Mouse (Mus musculus) limb, embryonic 15.5 days (tissue): ENCODE results near the gene Stam2. TPM values are rescaled to one million over a fixed set of nuclear protein-coding genes. Genes with fewer than 3 reads are reported as not detected.

Source experiments
- ATAC-seq: fragments of 200-750 bp; cut with Nextera tagmentation; 2 replicates; pipeline ENCODE4 v1.8.0; 2017; ENCODE audit warnings: low read depth, moderate TSS enrichment; ENCODE audit not compliant: insufficient number of reproducible peaks, low FRiP score, low TSS enrichment
- H3K27ac ChIP-seq: fragments of 300-500 bp; sonication (generic); 2 replicates; pipeline ENCODE4 v1.5.1; 2015; ENCODE audit warnings: moderate library complexity, mild to moderate bottlenecking, inconsistent platforms
- H3K27me3 ChIP-seq: fragments of 300-500 bp; sonication (generic); 2 replicates; pipeline ENCODE4 v1.6.1; 2015; ENCODE audit warnings: inconsistent platforms
- H3K36me3 ChIP-seq: fragments of 300-500 bp; sonication (generic); 2 replicates; pipeline ENCODE4 v1.6.1; 2015; ENCODE audit warnings: inconsistent platforms
- H3K4me1 ChIP-seq: fragments of 300-500 bp; sonication (generic); 2 replicates; pipeline ENCODE4 v1.6.1; 2015; ENCODE audit warnings: inconsistent platforms
- H3K4me2 ChIP-seq: fragments of 300-500 bp; sonication (generic); 2 replicates; pipeline ENCODE4 v1.6.1; 2015; ENCODE audit warnings: mild to moderate bottlenecking, inconsistent platforms
- H3K4me3 ChIP-seq: fragments of 300-500 bp; sonication (generic); 2 replicates; pipeline ENCODE4 v1.5.1; 2015; ENCODE audit warnings: mild to moderate bottlenecking, inconsistent platforms
- H3K9ac ChIP-seq: fragments of 300-500 bp; sonication (generic); 2 replicates; pipeline ENCODE4 v1.6.1; 2015; ENCODE audit warnings: inconsistent platforms
- H3K9me3 ChIP-seq: fragments of 300-500 bp; sonication (generic); 2 replicates; pipeline ENCODE4 v1.6.1; 2016; ENCODE audit warnings: inconsistent platforms
- WGBS: fragments of 180-500 bp; shearing (Covaris S2); methylation state at CpG from one replicate; pipeline ENCODE4 v1.1.7; 2015; 5-methylcytosine and 5-hydroxymethylcytosine counted together
- polyA plus RNA-seq: library from polyadenylated mRNA; unstranded; fragments of >200 nt; fragmentation: Nextera tagmentation; extraction: Ambion mirVana; gene quantifications from 2 replicates; pipeline ENCODE4 v1.2.1, GENCODE M21; 2015

Gene Stam2
- 35.3 and 36.2 TPM in 2 replicates for polyA plus RNA-seq

DNA sequence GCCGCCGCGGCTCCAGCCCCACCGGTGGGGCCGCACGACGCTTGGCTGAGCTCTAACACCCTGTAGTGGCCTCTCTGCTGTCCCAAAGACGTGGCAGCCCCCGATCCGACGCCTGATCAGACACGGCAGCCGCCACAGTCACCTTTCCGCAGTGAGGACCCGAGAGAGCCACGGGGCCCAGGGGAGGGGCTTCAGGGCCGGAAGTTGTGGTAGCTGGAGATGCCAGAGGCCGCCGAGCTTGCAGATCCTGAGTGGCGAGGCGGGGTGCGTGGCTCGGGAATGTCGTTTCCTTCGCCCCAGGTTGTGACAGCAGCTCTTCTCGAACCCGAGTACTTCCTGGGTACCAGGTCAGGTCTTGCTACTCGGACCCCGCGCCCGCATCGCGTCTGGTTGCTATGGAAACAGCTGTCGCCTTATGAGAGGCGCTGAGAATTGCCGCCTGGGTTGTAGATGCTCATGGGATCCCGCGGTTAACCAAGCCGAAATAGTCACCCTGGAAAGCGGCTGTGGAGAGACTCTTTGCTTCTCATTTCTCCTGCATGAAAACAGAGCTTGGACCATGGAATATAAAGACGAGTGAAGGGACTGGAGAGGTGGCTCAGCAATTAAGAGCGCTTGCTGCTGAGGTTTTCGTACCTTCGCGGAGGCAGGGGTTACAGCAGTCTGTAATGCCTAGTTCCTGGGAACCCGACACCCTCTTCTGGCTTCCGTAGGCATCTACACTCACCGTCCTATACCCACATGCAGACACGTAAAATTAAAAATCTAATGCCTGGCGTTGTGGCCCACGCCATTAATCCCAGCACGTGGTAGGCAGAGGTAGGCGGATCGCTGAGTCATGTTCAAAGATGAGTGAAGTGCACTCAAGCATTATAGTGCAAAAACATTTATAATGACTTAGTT, at the start of gene Stam2:
TSS of gene Stam2 (minus strand) at position 26 of the 903 bp plus-strand sequence.
- H3K9me3 ChIP-seq, result no peaks in the 10 kb centered on the region
- peak; percentile 88 for ATAC-seq
- 7% methylated on average over 54 of the region's 54 CpGs for WGBS
- H3K4me2 ChIP-seq, result peak within 1 kb of the TSS; percentile 78
- peak within 1 kb of the TSS; percentile 99 for H3K27ac ChIP-seq
- H3K9ac ChIP-seq, result peak within 1 kb of the TSS; percentile 81
- no peaks in the 10 kb centered on the region for H3K27me3 ChIP-seq
- peaks cover 10% of the 10 kb centered on the region; the same call in 1 of the 2 replicates for H3K4me1 ChIP-seq
- peak within 1 kb of the TSS; percentile 89 for H3K4me3 ChIP-seq
- no peaks in the 10 kb centered on the region for H3K36me3 ChIP-seq

DNA sequence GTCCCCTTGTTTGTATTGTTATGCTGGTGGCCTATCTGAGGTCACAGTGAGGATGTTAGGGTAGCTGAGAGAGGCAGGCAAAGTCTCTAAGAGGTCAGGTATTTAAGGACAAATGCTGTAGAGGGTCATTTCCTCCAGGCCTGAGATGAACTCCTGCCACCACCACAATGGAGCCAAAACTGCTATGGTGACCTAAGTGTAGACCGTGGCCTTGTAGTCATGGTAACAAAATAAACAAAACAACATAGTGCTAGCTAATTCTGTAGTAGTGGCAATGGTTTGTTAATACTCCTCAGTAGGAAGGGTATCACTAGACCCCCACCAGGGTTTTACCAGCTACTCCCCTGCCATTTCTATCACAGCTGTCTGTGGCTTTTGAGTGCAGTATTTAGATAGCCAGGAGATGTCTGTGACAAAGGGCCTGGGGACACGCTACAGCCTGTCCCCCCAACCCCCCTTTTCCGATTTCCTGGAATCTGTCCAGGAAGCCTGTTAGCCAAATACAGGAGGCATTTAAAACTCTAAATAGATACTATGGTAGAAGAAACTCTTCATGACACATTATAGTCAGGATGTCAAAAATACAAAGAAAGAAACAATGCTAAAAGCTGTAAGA, 43.1 kb upstream of the Stam2 start:
- no peak for ATAC-seq
- H3K36me3 ChIP-seq, result no peaks in the 10 kb centered on the region
- H3K9ac ChIP-seq, result no peak overlapping the region
- no peak overlapping the region for H3K4me3 ChIP-seq
- 49% methylated on average over 3 of the region's 3 CpGs for WGBS
- no peaks in the 10 kb centered on the region for H3K9me3 ChIP-seq
- no peaks in the 10 kb centered on the region for H3K4me1 ChIP-seq
- H3K4me2 ChIP-seq, result no peak overlapping the region
- no peaks in the 10 kb centered on the region for H3K27me3 ChIP-seq
- no peak overlapping the region for H3K27ac ChIP-seq

DNA sequence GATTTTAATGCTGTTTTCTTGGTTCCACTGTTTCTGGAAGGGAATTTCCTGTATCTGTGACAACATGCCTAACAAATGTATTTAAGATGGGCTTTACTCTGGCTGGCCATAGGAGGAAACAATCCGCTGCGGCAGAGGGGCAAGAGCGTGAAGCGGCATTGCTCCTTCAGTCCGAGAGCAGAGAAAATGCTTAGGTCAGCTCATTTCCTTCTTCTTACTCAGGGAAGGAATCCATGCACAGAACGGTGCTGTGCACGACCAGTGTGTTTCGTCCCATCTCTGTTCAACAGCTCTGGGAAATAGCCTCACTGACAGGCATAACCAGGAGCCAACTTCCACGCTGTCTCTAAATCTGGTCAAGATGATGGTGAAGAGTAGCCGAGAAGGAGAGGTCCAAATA, 37.9 kb upstream of the Stam2 start:
- Histone ChIP-seq H3K9ac (no peak overlapping the region), H3K36me3 (no peaks in the 10 kb centered on the region), H3K4me3 (no peak overlapping the region), H3K4me2 (no peak overlapping the region), H3K4me1 (0 out of 2 replicates have a peak, but pooled peaks cover 3% of the 10 kb centered on the region), H3K27me3 (no peaks in the 10 kb centered on the region), H3K27ac (no peak overlapping the region), H3K9me3 (no peaks in the 10 kb centered on the region)
- ATAC-seq, result no peak
- 83% methylated on average over 10 of the region's 10 CpGs for WGBS

DNA sequence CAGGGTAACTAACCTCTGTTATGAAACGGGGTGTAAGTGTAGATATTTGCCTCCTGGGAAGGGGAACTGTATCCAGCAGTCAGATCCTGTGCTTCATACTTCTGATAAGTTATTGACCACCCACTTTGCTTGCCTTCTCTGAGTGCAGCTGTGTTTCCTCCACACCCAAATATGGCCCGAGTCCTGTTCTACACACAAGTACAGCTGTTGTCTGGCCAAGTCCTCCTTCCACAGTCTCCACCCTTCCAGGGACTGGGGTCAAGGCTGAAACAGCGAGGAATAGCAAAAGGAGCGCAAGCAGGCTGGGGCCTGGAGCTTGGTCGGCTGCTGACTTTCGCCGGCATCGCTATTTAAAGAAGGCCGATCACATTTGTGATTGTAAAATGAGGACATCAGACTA, 37.3 kb upstream of the Stam2 start:
- Histone ChIP-seq H3K27ac (no peak overlapping the region), H3K4me2 (no peak overlapping the region), H3K9ac (no peak overlapping the region), H3K4me1 (0 out of 2 replicates have a peak, but pooled peaks cover 3% of the 10 kb centered on the region), H3K4me3 (no peak overlapping the region), H3K9me3 (no peaks in the 10 kb centered on the region), H3K27me3 (no peaks in the 10 kb centered on the region), H3K36me3 (no peaks in the 10 kb centered on the region)
- no peak for ATAC-seq
- 68% methylated on average over 9 of the region's 9 CpGs for WGBS

DNA sequence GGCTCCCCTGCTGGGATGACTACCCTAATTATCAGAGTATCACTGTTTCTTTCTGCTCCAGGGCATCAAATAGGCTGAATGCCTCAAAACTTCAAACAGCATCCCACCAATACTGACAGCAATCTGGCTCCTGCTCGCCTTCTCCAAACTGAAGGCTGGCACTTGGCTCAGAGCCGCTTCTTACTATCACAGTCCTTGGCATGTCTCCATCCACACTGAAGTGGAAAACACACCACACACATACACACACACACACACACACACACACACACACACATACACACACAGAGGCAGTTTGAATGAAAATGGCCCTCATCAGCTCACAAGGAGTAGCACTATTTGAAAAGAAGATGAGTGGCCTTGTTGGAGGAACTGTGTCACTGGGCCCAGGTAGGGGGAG, 35.8 kb upstream of the Stam2 start:
- 71% methylated on average over 2 of the region's 2 CpGs for WGBS
- H3K27me3 ChIP-seq, result no peaks in the 10 kb centered on the region
- no peak overlapping the region for H3K27ac ChIP-seq
- H3K36me3 ChIP-seq, result no peaks in the 10 kb centered on the region
- no peak overlapping the region for H3K9ac ChIP-seq
- H3K4me3 ChIP-seq, result no peak overlapping the region
- no peak for ATAC-seq
- H3K9me3 ChIP-seq, result no peaks in the 10 kb centered on the region
- H3K4me2 ChIP-seq, result no peak overlapping the region
- H3K4me1 ChIP-seq, result 0 out of 2 replicates have a peak, but pooled peaks cover 3% of the 10 kb centered on the region

DNA sequence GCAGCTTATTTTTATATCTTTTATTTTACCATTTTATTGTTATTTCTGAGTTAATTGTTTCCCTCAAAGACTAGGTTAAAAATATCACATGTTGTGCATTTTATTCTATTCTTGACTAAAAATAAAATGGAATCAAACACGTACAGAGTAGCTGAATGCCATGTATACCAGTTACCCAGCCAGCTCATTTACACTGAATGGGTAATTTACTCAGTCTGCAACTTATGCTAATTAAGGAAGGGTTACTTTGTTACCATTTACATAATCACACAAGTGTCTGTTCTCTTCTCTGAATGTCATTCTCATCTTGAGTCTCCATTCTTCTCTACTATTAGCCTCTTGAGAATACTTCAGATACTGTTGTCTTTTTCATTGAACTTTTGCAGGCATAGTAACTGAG, 32.3 kb upstream of the Stam2 start:
- no peak for ATAC-seq
- Histone ChIP-seq H3K27ac (no peak overlapping the region), H3K4me3 (no peak overlapping the region), H3K4me2 (no peak overlapping the region), H3K27me3 (no peaks in the 10 kb centered on the region), H3K36me3 (no peaks in the 10 kb centered on the region), H3K4me1 (no peaks in the 10 kb centered on the region), H3K9ac (no peak overlapping the region), H3K9me3 (no peaks in the 10 kb centered on the region)
- WGBS, result 64% methylated on average over 1 of the region's 1 CpGs

DNA sequence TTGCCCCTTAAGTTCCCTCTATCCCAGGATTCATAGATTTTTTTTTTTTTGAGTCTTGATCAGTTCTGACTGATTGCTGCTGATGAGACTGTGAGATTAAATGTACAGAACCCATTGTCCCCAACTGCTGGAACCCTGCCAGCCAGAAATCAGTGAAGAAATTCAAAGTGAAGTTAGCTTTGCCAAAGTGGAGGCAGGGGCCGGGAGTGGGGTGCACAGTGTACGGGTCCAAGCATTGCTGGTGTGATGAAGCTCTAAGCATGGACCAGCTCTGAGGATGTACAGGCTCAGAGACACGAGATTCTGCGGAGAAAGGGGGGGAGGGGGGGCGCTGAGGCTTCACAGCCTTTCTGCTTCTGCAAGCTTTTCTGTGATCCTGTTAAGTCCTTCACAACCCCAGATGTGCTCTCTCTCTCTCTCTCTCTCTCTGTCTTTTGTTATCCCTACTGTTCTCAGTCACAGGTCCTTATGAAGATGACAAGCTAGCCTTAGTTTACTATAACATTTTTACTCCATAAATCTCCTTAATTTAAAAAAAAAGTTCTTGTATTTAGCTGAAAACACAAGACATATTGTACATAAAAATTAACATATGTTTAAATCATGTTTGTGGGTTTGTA, 30.8 kb upstream of the Stam2 start:
- ATAC-seq, result no peak
- no peak overlapping the region for H3K9ac ChIP-seq
- H3K9me3 ChIP-seq, result no peaks in the 10 kb centered on the region
- no peaks in the 10 kb centered on the region for H3K27me3 ChIP-seq
- no peak overlapping the region for H3K27ac ChIP-seq
- H3K4me2 ChIP-seq, result no peak overlapping the region
- H3K4me1 ChIP-seq, result no peaks in the 10 kb centered on the region
- no peaks in the 10 kb centered on the region for H3K36me3 ChIP-seq
- no peak overlapping the region for H3K4me3 ChIP-seq
- 44% methylated on average over 5 of the region's 5 CpGs for WGBS

DNA sequence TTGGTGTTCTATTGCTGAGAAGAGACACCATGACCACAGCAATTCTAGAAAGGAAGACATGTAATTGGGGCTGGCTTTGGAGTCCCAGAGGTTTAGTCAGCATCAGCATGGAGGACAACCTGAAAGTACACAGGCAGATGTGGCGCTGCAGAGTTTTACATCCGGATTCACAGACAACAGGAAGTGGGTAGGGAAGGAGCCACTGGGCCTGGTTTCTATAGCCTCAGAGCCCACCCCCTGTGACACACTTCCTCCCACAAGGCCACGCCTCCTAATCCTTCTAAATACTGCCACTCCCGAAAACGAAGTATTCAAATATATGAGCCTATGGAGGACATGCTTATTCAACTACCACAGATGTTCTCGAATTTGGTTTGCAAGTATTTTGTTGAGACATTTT, 23.0 kb upstream of the Stam2 start:
- Histone ChIP-seq H3K4me1 (no peaks in the 10 kb centered on the region), H3K9ac (no peak overlapping the region), H3K9me3 (no peaks in the 10 kb centered on the region), H3K4me2 (no peak overlapping the region), H3K27ac (no peak overlapping the region), H3K36me3 (no peaks in the 10 kb centered on the region), H3K27me3 (no peaks in the 10 kb centered on the region; the same call in 1 of the 2 replicates), H3K4me3 (no peak overlapping the region)
- ATAC-seq, result no peak
- WGBS, result 90% methylated on average over 6 of the region's 6 CpGs

DNA sequence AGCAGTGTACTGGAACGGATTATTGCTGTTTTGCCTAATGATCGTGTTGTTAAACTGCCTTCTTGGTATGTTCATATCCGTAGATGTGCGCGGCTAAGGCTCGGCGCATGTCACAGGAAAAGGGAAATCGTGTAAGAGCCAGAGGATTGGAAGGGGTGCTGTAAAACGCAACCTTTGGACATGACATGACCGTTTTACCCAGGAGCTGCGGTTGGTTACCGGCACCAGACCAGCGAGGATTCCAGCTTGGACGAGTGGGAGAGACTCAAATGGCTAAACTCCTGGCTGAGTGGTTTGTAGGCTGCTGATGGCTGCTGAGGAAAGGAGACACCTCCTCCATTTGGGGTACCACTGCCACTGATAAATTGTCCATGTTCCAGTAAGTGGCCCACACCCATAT, 21.8 kb upstream of the Stam2 start:
- H3K4me1 ChIP-seq, result no peaks in the 10 kb centered on the region
- no peaks in the 10 kb centered on the region for H3K36me3 ChIP-seq
- no peaks in the 10 kb centered on the region; the same call in 1 of the 2 replicates for H3K27me3 ChIP-seq
- 49% methylated on average over 14 of the region's 14 CpGs for WGBS
- ATAC-seq, result no peak
- no peak overlapping the region for H3K27ac ChIP-seq
- H3K4me3 ChIP-seq, result no peak overlapping the region
- H3K9ac ChIP-seq, result no peak overlapping the region
- no peaks in the 10 kb centered on the region for H3K9me3 ChIP-seq
- peak overlapping the region; percentile 21; the same call in 1 of the 2 replicates for H3K4me2 ChIP-seq

DNA sequence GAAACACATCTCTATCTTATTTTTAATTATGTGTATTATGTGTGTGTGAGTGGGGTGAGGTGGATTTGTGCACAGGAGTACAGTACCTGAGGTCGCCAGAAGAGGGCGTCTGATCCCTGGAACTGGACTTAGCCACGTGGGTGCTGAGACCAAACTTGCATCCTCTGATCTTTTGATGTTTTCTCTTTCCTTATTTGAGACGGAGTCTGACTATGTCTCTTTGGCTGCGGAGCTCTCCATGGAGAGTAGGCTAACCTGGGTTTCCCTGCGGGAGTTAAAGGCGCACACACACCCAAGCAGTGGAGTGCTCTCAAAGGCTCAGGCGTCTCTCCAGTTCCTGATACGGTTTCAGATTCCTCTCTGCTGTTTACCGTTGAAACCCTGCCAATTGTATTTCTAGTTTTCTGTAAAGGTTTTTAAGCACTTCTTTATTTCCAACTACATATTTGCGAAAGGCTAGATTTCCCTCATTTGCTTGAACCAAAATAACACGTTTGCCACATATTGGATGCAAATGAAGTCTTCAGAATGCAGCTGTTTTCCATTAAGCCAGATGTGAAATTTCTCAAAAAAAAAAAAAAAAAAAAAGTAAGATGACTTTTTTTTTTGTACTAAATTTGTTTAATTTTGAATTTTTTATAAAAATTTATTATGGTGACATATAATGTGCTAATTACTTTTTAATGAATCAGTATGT, 21.1 kb upstream of the Stam2 start:
- Histone ChIP-seq H3K36me3 (no peaks in the 10 kb centered on the region), H3K9me3 (no peaks in the 10 kb centered on the region), H3K27me3 (no peaks in the 10 kb centered on the region; the same call in 1 of the 2 replicates), H3K4me3 (peak overlapping the region; percentile 34), H3K4me1 (no peaks in the 10 kb centered on the region), H3K9ac (no peak overlapping the region), H3K27ac (no peak overlapping the region), H3K4me2 (peak overlapping the region; percentile 52)
- ATAC-seq, result no peak
- 7% methylated on average over 12 of the region's 12 CpGs for WGBS

DNA sequence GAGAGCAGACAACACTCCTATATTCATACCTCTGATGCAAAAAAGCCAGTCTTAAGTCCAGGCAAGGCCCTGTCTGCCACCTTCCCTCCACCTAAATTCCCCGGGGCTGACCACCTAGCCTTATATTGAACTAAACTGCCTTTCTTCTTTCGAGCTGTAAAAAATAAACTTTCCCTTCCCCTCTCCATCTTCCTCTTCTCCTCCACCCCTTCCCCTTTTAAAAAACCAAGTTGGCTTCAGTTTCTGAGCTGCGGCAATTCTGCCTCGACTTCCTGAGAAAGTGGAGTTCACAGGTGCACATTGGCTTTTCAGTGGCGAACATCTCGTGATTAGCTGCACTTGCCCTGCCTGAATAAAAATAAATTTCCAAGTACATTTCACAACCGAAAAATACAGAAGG, 20.4 kb upstream of the Stam2 start:
- 64% methylated on average over 7 of the region's 7 CpGs for WGBS
- no peak overlapping the region for H3K4me2 ChIP-seq
- no peaks in the 10 kb centered on the region for H3K9me3 ChIP-seq
- no peak for ATAC-seq
- H3K27me3 ChIP-seq, result no peaks in the 10 kb centered on the region; the same call in 1 of the 2 replicates
- H3K4me3 ChIP-seq, result no peak overlapping the region
- H3K27ac ChIP-seq, result no peak overlapping the region
- no peak overlapping the region for H3K9ac ChIP-seq
- H3K4me1 ChIP-seq, result no peaks in the 10 kb centered on the region
- H3K36me3 ChIP-seq, result no peaks in the 10 kb centered on the region
